Mouse (Mus musculus): ENCODE data around the gene Trak2. TPM values are rescaled to one million over a fixed set of nuclear protein-coding genes. Genes with fewer than 3 reads are reported as not detected.
"Not testable (repeated sequence)": the region's sequence is repeated elsewhere in the genome, so short reads cannot be mapped to it uniquely, and the experiment has no call there.

The Trak2 gene
- polyA plus RNA-seq, 1 experiment, result 153 TPM

DNA sequence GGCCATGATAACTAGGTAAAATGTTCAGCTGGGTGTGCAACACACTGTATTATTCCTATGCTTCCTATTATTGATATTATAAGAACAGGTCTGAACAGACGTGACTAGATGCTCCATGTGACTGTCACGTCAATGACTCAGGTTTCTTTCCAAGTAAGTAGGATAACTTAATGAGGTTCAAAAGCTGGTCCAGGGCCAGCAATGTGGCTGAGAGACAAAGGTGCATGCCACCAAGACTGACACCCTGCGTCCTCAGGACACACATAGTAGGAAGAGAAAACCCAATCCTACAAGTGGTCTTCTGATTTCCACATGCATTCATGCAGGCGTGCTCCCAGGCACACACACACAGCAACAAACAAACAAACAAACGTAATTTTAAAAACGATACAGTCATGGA is 2.1 kb downstream of the Trak2 start:
- TF ChIP-seq POLR2A (IDR thresholded peaks at IDR 0.05; ENCODE audit: insufficient read depth, low read depth, low read length) (no peak), CTCF (IDR thresholded peaks at IDR 0.05; ENCODE audit: insufficient read depth, low read depth, low read length) (no peak)
- no peak overlapping the region for H3K27ac ChIP-seq (ENCODE audit: insufficient read depth, low read depth, low read length)
- H3K4me3 ChIP-seq (ENCODE audit: insufficient read depth, low read depth, low read length), result no peak overlapping the region
- 80% methylated on average over 6 of the region's 6 CpGs for WGBS
- peaks cover 2% of the 10 kb centered on the region for H3K4me1 ChIP-seq (ENCODE audit: control insufficient read depth, insufficient read depth, low read length)

DNA sequence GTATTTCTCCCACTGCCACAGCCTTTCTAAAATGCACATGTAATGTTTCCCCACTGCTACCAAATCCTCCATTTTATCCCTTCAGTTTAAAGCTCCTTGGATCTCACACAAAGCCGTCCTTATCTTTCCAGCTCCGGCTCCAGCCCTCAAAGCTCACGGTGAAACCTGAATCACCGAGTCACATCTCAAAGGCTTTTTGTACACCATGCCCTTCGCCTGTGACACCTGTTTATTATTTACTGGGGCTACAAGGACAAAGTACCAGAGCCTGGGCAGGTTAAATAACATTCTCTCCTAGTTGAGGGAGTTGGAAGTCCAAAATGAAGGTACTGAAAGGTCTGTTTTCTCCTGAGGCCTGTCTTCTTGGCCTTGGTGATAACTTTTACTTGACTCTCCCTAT is 3.2 kb downstream of the Trak2 start:
- peaks cover 2% of the 10 kb centered on the region for H3K4me1 ChIP-seq (ENCODE audit: control insufficient read depth, insufficient read depth, low read length)
- WGBS, result 62% methylated on average over 5 of the region's 5 CpGs
- H3K27ac ChIP-seq (ENCODE audit: insufficient read depth, low read depth, low read length), result no peak overlapping the region
- no peak for TF ChIP-seq CTCF (IDR thresholded peaks at IDR 0.05; ENCODE audit: insufficient read depth, low read depth, low read length)
- no peak for TF ChIP-seq POLR2A (IDR thresholded peaks at IDR 0.05; ENCODE audit: insufficient read depth, low read depth, low read length)
- no peak overlapping the region for H3K4me3 ChIP-seq (ENCODE audit: insufficient read depth, low read depth, low read length)

DNA sequence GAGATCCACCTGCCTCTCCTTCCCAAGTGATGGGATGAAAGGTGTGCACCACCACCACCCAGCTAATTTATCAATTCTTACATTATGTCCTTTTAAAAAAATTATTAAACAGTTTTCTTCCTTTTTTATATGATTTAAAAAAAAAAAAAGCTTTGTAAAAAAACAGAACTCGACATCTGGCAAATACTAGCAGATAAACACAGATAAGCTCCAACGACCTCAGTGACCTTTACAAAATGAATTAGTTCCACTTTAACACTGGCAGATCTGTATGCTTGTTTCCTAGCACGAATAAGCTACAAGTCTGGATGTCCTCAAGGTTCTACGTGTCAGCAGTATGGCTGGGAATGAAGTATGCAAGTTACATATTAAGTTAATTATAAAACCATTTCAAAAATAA is 5.7 kb downstream of the Trak2 start:
- H3K4me3 ChIP-seq (ENCODE audit: insufficient read depth, low read depth, low read length), result no peak overlapping the region
- no peak overlapping the region for H3K27ac ChIP-seq (ENCODE audit: insufficient read depth, low read depth, low read length)
- H3K4me1 ChIP-seq (ENCODE audit: control insufficient read depth, insufficient read depth, low read length), result peaks cover 2% of the 10 kb centered on the region
- TF ChIP-seq CTCF (IDR thresholded peaks at IDR 0.05; ENCODE audit: insufficient read depth, low read depth, low read length) (no peak), POLR2A (IDR thresholded peaks at IDR 0.05; ENCODE audit: insufficient read depth, low read depth, low read length) (no peak)
- WGBS, result 69% methylated on average over 4 of the region's 4 CpGs

DNA sequence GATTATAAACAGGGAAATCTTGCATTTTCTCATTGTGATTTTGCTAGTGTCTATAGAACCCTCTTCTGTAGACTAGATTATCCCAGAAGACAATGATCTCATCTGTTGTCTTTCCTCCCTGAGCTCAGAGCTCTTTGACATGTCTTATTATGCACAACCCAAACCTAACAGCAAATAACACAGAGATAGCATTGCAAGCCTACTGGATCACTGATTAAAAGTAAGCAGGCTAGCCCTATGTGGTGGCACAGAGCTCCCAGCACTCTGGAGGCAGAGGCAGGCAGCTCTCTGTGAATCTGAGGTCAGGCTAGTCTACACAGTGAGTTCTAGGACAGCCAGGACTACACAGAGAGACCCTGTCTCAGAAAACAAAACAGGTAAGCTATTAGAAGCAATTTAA is 10.4 kb downstream of the Trak2 start:
- no peak for TF ChIP-seq CTCF (IDR thresholded peaks at IDR 0.05; ENCODE audit: insufficient read depth, low read depth, low read length)
- no peak for TF ChIP-seq POLR2A (IDR thresholded peaks at IDR 0.05; ENCODE audit: insufficient read depth, low read depth, low read length)
- H3K27ac ChIP-seq (ENCODE audit: insufficient read depth, low read depth, low read length), result no peak overlapping the region
- H3K4me1 ChIP-seq (ENCODE audit: control insufficient read depth, insufficient read depth, low read length), result peaks cover 2% of the 10 kb centered on the region; the same call in 1 of the 2 replicates

DNA sequence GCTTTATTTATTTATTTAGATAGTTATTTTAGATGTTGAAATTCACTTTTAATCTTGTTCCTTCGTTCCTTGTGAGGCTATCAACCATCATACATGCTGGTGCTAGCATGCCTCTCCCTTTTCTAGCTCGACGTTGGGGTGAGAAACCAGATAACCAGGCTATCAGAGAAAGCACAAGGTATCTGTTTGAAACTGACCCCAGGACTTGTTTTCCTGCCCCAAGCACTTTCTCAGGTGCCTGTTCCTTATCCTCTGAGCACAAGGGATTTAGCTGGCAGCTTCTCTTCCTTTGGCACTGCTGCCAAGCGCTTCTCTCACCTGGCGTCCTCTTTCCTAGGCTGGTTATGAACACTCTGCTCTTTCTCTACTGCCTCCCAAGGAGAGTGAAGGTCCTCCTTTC is 10.8 kb downstream of the Trak2 start:
- 95% methylated on average over 5 of the region's 5 CpGs for WGBS
- TF ChIP-seq CTCF (IDR thresholded peaks at IDR 0.05; ENCODE audit: insufficient read depth, low read depth, low read length) (no peak), POLR2A (IDR thresholded peaks at IDR 0.05; ENCODE audit: insufficient read depth, low read depth, low read length) (no peak)

More for the DNA sequence above, 10.4 kb downstream of the Trak2 start:
- H3K4me3 ChIP-seq (ENCODE audit: insufficient read depth, low read depth, low read length), result no peak overlapping the region

DNA sequence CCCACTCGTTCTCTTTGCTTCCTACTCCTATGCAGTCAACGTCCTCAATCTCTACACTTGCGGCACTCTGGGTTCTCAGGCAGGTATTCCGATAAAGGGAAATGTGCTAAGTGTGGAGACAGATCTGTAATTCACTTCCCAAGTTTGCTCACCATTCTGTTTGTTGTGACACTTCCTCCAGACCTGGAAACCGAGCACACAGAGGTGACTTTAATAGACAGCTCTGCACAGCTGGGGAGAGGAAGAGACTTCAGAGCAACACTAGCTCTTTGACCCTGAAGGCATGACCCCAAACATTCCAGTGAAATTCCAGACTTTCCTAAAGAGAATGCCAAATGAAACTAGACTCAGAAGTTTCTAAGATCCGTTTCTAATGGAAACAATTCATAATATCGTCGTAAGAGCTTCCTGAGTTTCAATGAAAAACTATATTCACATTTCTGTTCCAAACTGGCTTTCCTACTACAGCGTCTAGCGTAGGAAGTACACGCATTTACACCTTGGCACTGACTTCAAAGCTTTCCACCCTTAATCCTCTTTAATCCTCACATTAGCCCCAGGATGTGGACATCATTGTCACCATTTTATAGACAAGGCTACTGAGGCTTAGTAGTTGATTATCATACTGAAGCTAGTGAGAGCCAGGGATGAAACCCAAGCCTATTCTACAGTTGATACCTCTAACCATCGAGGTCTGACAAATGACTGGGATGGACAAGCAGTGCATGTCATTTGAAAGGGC is 11.9 kb downstream of the Trak2 start:
- Histone ChIP-seq H3K27ac (ENCODE audit: insufficient read depth, low read depth, low read length) (no peak overlapping the region), H3K4me3 (ENCODE audit: insufficient read depth, low read depth, low read length) (no peak overlapping the region), H3K4me1 (ENCODE audit: control insufficient read depth, insufficient read depth, low read length) (peaks cover 4% of the 10 kb centered on the region)
- no peak for TF ChIP-seq CTCF (IDR thresholded peaks at IDR 0.05; ENCODE audit: insufficient read depth, low read depth, low read length)
- no peak for TF ChIP-seq POLR2A (IDR thresholded peaks at IDR 0.05; ENCODE audit: insufficient read depth, low read depth, low read length)
- 67% methylated on average over 12 of the region's 12 CpGs for WGBS

More for the DNA sequence above, 10.8 kb downstream of the Trak2 start:
- H3K27ac ChIP-seq (ENCODE audit: insufficient read depth, low read depth, low read length), result no peak overlapping the region
- H3K4me1 ChIP-seq (ENCODE audit: control insufficient read depth, insufficient read depth, low read length), result peaks cover 3% of the 10 kb centered on the region; the same call in 1 of the 2 replicates
- H3K4me3 ChIP-seq (ENCODE audit: insufficient read depth, low read depth, low read length), result no peak overlapping the region

DNA sequence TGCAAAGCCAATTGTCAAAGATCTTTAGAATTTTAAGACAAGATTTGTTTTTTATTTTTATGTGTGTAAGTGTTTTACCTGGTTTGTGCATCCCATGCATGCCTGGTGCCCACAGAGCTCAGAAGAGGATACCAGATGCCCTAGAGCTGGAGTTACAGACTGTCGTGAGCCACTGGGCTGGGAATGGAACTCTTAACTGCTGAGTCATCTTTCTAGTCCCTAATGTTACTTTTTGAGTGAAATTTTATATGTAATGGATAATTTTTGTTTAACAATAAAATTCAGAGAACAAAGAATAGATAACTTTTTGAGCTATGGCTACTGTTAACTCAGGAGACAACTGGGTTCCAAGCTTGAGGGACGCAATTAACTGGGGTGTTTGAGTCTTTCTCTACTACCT is 13.5 kb downstream of the Trak2 start:
- Histone ChIP-seq H3K27ac (ENCODE audit: insufficient read depth, low read depth, low read length) (no peak overlapping the region), H3K4me3 (ENCODE audit: insufficient read depth, low read depth, low read length) (no peak overlapping the region), H3K4me1 (ENCODE audit: control insufficient read depth, insufficient read depth, low read length) (peaks cover 6% of the 10 kb centered on the region)
- TF ChIP-seq CTCF (IDR thresholded peaks at IDR 0.05; ENCODE audit: insufficient read depth, low read depth, low read length) (no peak), POLR2A (IDR thresholded peaks at IDR 0.05; ENCODE audit: insufficient read depth, low read depth, low read length) (no peak)
- WGBS, result 79% methylated on average over 2 of the region's 2 CpGs

DNA sequence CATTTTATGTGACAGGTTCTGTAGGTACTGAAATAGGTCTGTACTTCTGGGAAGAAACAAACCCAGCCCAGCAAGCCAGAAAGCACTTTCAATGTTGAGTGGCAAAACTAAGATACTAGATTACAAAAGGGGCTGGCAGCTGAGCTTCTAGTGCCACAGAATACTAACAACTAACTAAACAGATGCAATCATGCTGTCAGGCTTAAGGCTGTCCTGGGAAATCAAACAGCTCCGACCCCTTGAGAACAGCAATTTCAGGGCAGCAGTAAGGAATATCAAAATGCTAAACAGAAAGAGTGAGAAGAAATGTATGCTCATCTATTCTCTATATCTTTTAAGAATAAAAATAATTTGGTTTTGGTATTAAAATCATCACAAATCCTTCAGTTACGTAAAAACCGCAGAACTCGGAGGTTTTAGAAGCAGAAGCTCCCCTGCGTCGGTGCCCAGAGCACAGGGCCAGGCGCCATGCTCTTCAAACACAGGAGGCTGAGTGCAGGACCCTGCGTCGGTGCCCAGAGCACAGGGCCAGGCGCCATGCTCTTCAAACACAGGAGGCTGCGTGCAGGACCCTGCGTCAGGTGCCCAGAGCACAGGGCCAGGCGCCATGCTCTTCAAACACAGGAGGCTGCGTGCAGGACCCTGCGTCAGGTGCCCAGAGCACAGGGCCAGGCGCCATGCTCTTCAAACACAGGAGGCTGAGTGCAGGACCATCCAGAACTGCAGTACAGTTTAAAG is 14.3 kb downstream of the Trak2 start:
- H3K27ac ChIP-seq (ENCODE audit: insufficient read depth, low read depth, low read length); H3K4me1 ChIP-seq (ENCODE audit: control insufficient read depth, insufficient read depth, low read length); H3K4me3 ChIP-seq (ENCODE audit: insufficient read depth, low read depth, low read length): not testable (repeated sequence)
- 75% methylated on average over 16 of the region's 16 CpGs for WGBS

DNA sequence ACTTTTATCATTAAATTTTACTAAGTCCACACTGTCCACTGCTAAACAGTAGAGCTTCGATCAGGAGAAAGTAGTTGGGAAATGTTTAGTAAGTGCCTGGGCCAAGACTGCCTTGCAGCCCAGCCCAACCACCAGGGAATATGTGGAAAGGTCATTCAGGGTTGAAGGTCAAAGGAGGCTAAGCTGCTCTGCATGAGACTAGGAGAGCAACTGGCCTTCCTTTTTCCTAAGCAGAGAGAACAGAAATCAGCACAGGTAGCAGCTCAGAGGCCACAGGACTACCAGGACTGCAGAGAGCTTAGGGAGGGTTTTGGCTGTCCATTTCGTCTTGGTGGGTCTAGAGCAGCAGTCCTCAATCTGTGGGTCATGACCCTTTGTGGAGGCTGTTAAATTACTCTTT is 15.3 kb downstream of the Trak2 start:
- Histone ChIP-seq H3K4me1 (ENCODE audit: control insufficient read depth, insufficient read depth, low read length) (peaks cover 6% of the 10 kb centered on the region), H3K4me3 (ENCODE audit: insufficient read depth, low read depth, low read length) (no peak overlapping the region), H3K27ac (ENCODE audit: insufficient read depth, low read depth, low read length) (no peak overlapping the region)
- WGBS, result 70% methylated on average over 2 of the region's 2 CpGs
- TF ChIP-seq POLR2A (IDR thresholded peaks at IDR 0.05; ENCODE audit: insufficient read depth, low read depth, low read length) (no peak), CTCF (IDR thresholded peaks at IDR 0.05; ENCODE audit: insufficient read depth, low read depth, low read length) (no peak)
